Mouse (Mus musculus): ENCODE measurements around the gene Tex52.

DNA sequence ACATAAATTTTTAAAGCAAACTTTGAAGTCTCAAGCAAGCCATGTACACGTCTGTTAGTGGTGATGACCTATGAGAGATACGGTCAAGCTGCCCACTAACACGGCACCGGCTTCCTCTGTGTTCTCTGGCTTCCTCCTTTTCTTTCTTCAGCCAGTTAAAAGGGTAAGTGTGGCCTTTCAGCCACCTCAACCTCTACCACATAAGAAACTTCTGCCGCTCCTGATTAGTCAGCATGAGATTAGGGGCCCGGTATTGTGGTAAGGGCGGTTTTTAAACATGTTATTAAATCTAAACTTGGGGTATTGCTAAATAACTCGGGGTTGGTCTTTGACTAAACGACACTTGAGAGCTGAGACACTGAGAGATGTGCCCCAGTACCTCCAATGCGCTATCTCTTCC lies 29.6 kb upstream of the Tex52 start:
- no peak for TF ChIP-seq POLR2A (IDR thresholded peaks at IDR 0.05; ENCODE audit: control insufficient read depth in 1 of 2, insufficient read depth in 1 of 2, low read depth in 1 of 2, low read length in 2 of 2, poor library complexity in 1 of 2)
- TF ChIP-seq CTCF (IDR thresholded peaks at IDR 0.05 in 2 of 3, conservative IDR thresholded peaks at IDR 0.05 in 1 of 3; ENCODE audit: control insufficient read depth in 1 of 3, insufficient read depth in 1 of 3, low read depth in 2 of 3, low read length in 3 of 3, poor library complexity in 1 of 3, severe bottlenecking in 1 of 3), result no peak
- no peak for TF ChIP-seq USF1 (IDR thresholded peaks at IDR 0.05; ENCODE audit: low read depth, low read length)
- TF ChIP-seq KAT2A (conservative IDR thresholded peaks at IDR 0.05; ENCODE audit: low read depth, low read length), result no peak
- peak; percentile 96 for TF ChIP-seq RCOR1 (IDR thresholded peaks at IDR 0.05; ENCODE audit: low read depth, low read length)
- no peak for TF ChIP-seq MAX (IDR thresholded peaks at IDR 0.05; ENCODE audit: low read length)
- TF ChIP-seq ZNF384 (IDR thresholded peaks at IDR 0.05; ENCODE audit: low read depth, low read length), result no peak
- peak; percentile 68 for TF ChIP-seq SIN3A (IDR thresholded peaks at IDR 0.05; ENCODE audit: low read length)
- TF ChIP-seq NRF1 (IDR thresholded peaks at IDR 0.05; ENCODE audit: insufficient read depth, low read depth, low read length, poor library complexity, severe bottlenecking), result no peak
- no peak for TF ChIP-seq SMC3 (IDR thresholded peaks at IDR 0.05; ENCODE audit: low read depth, low read length)
